Mouse (Mus musculus) lung, adult 2 months (tissue): ENCODE measurements around the gene Rab35.

Source experiments
- CTCF ChIP-seq: fragments of 200-500 bp; IDR thresholded peaks from 2 replicates; pipeline ENCODE4 v1.5.1; 2011; ENCODE audit warnings: mild to moderate bottlenecking, low read length, control low read depth; ENCODE audit not compliant: insufficient read depth
- POLR2A ChIP-seq: fragments of 200-500 bp; IDR thresholded peaks from 2 replicates; pipeline ENCODE4 v1.6.1; 2011; ENCODE audit warnings: low read depth, mild to moderate bottlenecking, control low read depth, low read length, borderline replicate concordance; ENCODE audit errors: extremely low read depth

GRCm38 (mm10) chr5:115626237-115626886 is 5.3 kb upstream of the Rab35 start:
- no peak for TF ChIP-seq POLR2A
- TF ChIP-seq CTCF: no peak
